8 mouse cellular contexts compared by ENCODE assay signal in the genomic region with DNA sequence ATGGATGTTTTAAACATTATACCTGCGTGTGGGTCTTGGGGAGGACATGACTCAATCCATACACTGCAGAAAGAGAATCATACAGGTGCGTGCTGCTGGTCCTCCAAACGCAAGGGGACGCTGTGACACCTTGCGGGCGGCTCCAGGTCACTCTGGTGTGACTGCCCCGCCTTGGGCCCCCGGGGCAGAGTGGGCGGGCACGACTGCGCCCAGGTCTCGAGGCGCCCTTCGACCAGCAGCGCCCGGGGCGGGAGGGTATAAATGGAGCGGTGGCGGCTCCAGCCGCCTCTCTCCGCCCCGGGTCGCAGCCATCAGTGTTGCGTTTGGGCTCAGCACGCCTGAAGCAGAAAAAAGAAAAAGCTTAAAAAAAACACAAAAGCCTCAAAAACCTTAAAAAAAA. TPM values are rescaled to one million over a fixed set of nuclear protein-coding genes. Genes with fewer than 3 reads are reported as not detected.
DNase-seq lines count a peak whose midpoint lies in the region; ATAC-seq and TF ChIP-seq lines count a peak whose summit lies in the region.

No protein-coding gene starts in this region.

- 0 out of 2 replicates have a peak, but pooled peaks have one; percentile 25 for TF ChIP-seq POLR2A in olfactory bulb, adult 2 months (IDR thresholded peaks at IDR 0.05; ENCODE audit: insufficient read depth, low read depth, low read length)

- peak overlapping the region; percentile 54 for H3K4me3 ChIP-seq in lung, embryonic 15.5 days
- peak overlapping the region; percentile 86 for H3K4me3 ChIP-seq in olfactory bulb, adult 2 months (ENCODE audit: insufficient read depth, low read depth, low read length)

- peak; percentile 92 to 96 for ATAC-seq in hematopoietic stem cell, adult 5-6 weeks (replicated peaks in 1 of 2; ENCODE audit: insufficient read depth in 1 of 2, low FRiP score in 2 of 2, low TSS enrichment in 1 of 2, low read depth in 1 of 2, poor library complexity in 2 of 2, severe bottlenecking in 2 of 2)
- ATAC-seq in lung, embryonic 15.5 days (ENCODE audit: borderline replicate concordance, extremely low read depth, low FRiP score, low TSS enrichment): peak; percentile 95

- no peaks in the 10 kb centered on the region for H3K27me3 ChIP-seq in lung, embryonic 15.5 days

- TF ChIP-seq CTCF in olfactory bulb, adult 2 months (IDR thresholded peaks at IDR 0.05; ENCODE audit: insufficient read depth, low read depth, low read length): peak; percentile 72; the same call in 1 of the 2 replicates

- peak overlapping the region; percentile 61; the same call in 1 of the 2 replicates for H3K27ac ChIP-seq in lung, embryonic 15.5 days
- no peak overlapping the region for H3K27ac ChIP-seq in olfactory bulb, adult 2 months (ENCODE audit: insufficient read depth, low read depth, low read length)

- H3K4me2 ChIP-seq in lung, embryonic 15.5 days: peak overlapping the region; percentile 85

- H3K9ac ChIP-seq in lung, embryonic 15.5 days: peak overlapping the region; percentile 56

- H3K4me1 ChIP-seq in lung, embryonic 15.5 days: peaks cover 24% of the 10 kb centered on the region
- H3K4me1 ChIP-seq in olfactory bulb, adult 2 months (ENCODE audit: control insufficient read depth, insufficient read depth, low read length): peaks cover 15% of the 10 kb centered on the region

- DNase-seq in MN1 (ENCODE audit: low spot score): peak; percentile 73
- peak; percentile 87 for DNase-seq in cerebellum, adult 8-10 months
- peak; percentile 92 for DNase-seq in forelimb bud, embryonic 11.5 days (ENCODE audit: low read depth, low spot score)
- peak; percentile 68 to 83 for DNase-seq in layer of hippocampus, adult 8-10 months (ENCODE audit: low spot score in 2 of 2)
- peak; percentile 74 to 80 for DNase-seq in thymus, adult 18-20 months

- WGBS in lung, embryonic 15.5 days: 1% methylated on average over 25 of the region's 25 CpGs
- 0% methylated on average over 25 of the region's 25 CpGs for WGBS in olfactory bulb, adult 2 months

- peaks cover 12% of the 10 kb centered on the region for H3K36me3 ChIP-seq in lung, embryonic 15.5 days

- no peaks in the 10 kb centered on the region for H3K9me3 ChIP-seq in lung, embryonic 15.5 days

RNA-seq across cellular contexts. Expression of a gene that starts 20.3 kb away (rescaled TPM):
- 87.7 and 112 TPM in 2 replicates for total RNA-seq in hematopoietic stem cell, adult 5-6 weeks (2017)
- total RNA-seq in layer of hippocampus, adult 8-10 months (2022): 10 to 100 TPM; 40.2 to 45.7 (median 44.2) TPM
- polyA plus RNA-seq in lung, embryonic 15.5 days (2015; fragmentation: Nextera tagmentation; extraction: Ambion mirVana): 32.8 and 37.2 TPM in 2 replicates
- polyA plus RNA-seq in olfactory bulb, adult 2 months (2012; ENCODE audit: insufficient read depth, insufficient read length, low replicate concordance, missing spikeins): not detected in 2 replicates

RNA-seq across cellular contexts. Expression of a gene that starts 40.9 kb away (rescaled TPM):
- not detected in 2 replicates for total RNA-seq in hematopoietic stem cell, adult 5-6 weeks (2017)
- total RNA-seq in layer of hippocampus, adult 8-10 months (2022): under 1 TPM in 1 of 4 experiments, not detected in 3; 0.26 TPM
- not detected in 2 replicates for polyA plus RNA-seq in lung, embryonic 15.5 days (2015; fragmentation: Nextera tagmentation; extraction: Ambion mirVana)
- not detected in 2 replicates for polyA plus RNA-seq in olfactory bulb, adult 2 months (2012; ENCODE audit: insufficient read depth, insufficient read length, low replicate concordance, missing spikeins)

RNA-seq across cellular contexts. Expression of a gene that starts 49.1 kb away (rescaled TPM):
- total RNA-seq in hematopoietic stem cell, adult 5-6 weeks (2017): not detected in 2 replicates
- total RNA-seq in layer of hippocampus, adult 8-10 months (2022): 1 to 10 TPM; 2.9 to 5.2 (median 3.5) TPM
- polyA plus RNA-seq in lung, embryonic 15.5 days (2015; fragmentation: Nextera tagmentation; extraction: Ambion mirVana): 30.0 TPM in 2 replicates
- polyA plus RNA-seq in olfactory bulb, adult 2 months (2012; ENCODE audit: insufficient read depth, insufficient read length, low replicate concordance, missing spikeins): not detected in 2 replicates
